Mouse (Mus musculus) cerebellum, adult 18-20 months (tissue): Measurements from ENCODE around the gene Trim43b.
"Not testable (repeated sequence)": the region's sequence is repeated elsewhere in the genome, so short reads cannot be mapped to it uniquely, and the experiment has no call there.

Experiments used
- DNase-seq, 2 experiments: peaks; one replicate each; pipeline ENCODE4 v3.0.0; 2021

Trim43b gene

GRCm38 (mm10) chr9:89092735-89093134, at the start of gene Trim43b:
Trim43b (minus strand) TSS chr9:89092835.
- not testable (repeated sequence) for DNase-seq

- DNase-seq, result not testable (repeated sequence)
These were observed 11.9 kb upstream of the Trim43b start for GRCm38 (mm10) chr9:89104576-89104975.

GRCm38 (mm10) chr9:89086746-89087145, 5.9 kb downstream of the Trim43b start:
- DNase-seq, result not testable (repeated sequence)

- DNase-seq, result not testable (repeated sequence)
These were observed 13.0 kb downstream of the Trim43b start for GRCm38 (mm10) chr9:89079637-89080036.

- DNase-seq, result not testable (repeated sequence)
These were observed 16.1 kb downstream of the Trim43b start for GRCm38 (mm10) chr9:89076508-89076907.

GRCm38 (mm10) chr9:89067143-89067501, 25.5 kb downstream of the Trim43b start:
- DNase-seq, result not testable (repeated sequence)

GRCm38 (mm10) chr9:89066378-89067142, 26.1 kb downstream of the Trim43b start:
- peak; percentile 75 to 77 for DNase-seq
